Mouse (Mus musculus): ENCODE results near the gene Fndc3b.
"Not testable (repeated sequence)": the region's sequence is repeated elsewhere in the genome, so short reads cannot be mapped to it uniquely, and the experiment has no call there.

Fndc3b gene

DNA sequence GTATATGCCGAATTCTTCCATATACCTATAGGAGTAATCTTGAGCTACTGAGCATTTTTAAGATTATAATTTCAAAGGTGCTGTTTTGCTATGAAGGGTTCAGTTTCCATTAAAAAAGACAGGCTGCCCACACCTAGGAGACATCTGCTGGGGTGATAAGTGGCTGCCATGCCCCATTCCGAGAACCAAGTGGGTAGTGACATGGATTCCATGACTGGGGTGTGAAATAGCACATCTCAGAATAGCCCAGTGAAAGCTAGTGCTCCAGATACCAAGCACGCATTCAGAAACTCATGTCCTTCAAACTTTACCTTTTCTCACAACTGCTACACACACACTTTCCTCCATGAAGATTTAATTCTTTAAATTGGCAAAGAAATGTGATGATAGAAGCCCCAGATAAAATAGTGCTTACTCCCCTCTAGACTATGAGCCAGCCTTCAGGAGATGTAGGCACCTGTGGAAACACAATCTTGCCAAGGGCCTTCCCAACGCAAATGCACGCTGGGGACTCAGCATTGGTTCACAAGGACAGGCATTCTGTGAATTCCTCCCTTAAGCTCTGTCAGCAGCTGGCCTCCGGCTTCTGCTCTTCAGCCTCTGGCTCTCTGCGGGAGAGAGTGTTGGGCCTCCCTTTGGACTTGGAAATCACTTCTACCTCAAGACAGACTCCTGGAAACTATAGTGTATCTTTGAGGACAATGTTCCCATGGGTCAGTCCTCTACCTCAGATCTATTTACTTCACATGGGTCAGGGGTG lies 207.6 kb downstream of the Fndc3b start:
- in situ Hi-C loops (cut with MboI), result no loop called here

DNA sequence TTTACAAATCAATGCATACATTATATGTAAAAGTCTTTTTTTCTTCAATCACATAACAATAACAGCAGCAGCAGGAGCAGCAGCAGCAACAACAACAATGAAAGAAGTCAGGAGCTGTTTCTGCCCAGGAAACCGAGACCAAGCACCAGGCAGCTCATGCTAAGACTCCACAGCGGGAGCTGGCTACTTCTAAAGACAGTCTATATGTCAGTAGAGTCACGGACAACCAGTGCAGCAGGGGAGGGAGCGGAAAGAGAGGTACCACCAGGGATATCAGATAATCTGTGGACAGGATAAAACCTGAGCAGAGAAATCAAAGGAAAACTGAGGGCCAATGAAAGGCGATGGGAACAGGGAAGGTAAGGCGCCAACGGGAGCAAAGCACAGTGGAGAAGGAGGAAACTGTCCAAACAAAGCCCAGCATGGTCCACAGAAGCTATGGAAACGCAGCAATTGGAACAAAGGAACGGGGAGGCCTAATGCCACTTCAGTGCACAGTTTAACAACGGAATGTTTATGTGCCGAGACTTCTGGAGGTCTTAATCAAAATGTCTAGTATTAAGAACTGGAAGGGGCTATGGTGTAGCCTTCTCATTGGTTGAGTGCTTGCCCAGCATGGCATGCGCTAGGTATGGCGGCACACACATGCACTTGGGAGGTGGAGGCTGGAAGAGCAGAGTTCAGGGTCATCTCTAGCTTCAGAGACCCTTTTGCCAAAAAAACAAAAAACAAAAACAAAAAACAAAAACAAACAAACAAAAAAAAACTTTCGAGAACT lies 215.6 kb downstream of the Fndc3b start:
- in situ Hi-C loops (cut with MboI), result no loop called here

DNA sequence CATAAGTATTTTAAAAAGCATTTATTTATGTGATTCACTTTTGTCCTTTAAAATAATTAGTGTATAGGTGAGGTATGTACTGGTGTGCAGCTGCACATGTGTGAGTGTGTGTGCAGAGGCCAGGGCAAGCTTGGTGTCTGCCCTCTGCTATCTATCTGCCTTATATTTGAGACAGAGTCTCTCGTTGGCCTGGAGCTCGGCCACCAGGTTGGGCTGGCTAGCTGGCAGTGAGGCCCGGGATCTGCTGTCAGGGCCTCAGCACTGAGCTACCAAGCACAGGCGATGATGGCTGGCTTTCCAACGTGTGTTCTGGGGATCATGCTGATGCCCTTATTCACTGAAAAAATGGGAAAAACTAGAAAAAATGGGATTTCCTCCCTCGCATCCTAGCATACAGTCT lies 216.4 kb downstream of the Fndc3b start:
- in situ Hi-C loops (cut with MboI), result no loop called here

DNA sequence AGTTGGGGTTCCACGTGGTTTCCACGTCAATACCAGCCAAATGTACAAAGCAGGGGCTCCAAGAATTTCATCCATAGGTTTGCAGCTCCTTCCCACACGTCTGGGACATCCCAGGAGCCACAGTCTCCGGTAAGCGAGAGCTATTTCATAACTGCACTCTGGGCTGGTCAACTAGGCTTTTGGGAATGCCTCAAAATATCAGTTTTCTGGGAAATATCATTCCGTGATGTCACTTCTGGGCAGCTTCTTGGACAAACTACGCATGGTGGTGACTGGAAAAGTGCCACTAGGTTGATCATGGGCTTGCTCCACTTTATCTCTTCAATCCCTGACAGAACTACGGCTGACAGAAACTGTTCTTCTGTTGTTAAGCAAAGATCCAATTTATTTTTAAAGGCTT lies 217.0 kb downstream of the Fndc3b start:
- in situ Hi-C loops (cut with MboI), result no loop called here

DNA sequence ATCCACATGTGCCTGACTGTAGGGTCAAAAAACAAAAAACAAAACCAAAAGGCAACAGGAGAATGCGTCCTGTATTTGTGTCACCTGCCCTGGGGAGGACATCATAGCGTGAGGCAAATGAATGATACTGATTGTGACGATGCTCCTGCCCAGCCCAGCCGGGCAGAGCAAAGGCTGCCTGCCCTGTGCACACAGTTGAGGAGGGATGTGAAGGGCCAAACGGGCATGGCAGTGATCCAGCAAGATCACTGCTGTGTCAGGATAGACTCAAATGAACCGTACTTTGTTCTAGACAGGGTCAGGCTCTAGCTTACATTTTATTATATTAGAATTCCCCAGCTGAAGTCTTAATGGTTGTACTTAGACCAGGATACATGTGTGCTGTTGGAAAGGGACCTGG lies 219.3 kb downstream of the Fndc3b start:
- in situ Hi-C loops (cut with MboI), result no loop called here

DNA sequence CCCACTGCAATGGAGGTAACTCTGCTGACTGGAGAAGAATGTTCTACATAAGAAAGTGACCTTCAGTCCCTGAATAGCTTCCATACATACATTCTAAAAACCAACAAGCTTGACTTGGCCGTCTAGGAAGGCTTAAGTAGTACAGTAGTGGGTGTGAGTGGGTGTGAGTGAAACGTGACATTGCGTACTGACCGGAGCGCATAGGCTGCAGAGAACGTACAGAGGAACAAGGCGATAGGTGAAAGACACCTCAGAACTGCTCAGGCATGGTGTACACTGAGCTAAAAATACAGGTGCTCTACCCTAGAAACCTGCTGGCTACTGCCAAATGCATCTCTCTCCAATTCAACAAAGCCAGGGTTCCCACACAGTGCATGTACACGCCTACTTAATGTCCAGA lies 219.7 kb downstream of the Fndc3b start:
- in situ Hi-C loops (cut with MboI), result no loop called here

DNA sequence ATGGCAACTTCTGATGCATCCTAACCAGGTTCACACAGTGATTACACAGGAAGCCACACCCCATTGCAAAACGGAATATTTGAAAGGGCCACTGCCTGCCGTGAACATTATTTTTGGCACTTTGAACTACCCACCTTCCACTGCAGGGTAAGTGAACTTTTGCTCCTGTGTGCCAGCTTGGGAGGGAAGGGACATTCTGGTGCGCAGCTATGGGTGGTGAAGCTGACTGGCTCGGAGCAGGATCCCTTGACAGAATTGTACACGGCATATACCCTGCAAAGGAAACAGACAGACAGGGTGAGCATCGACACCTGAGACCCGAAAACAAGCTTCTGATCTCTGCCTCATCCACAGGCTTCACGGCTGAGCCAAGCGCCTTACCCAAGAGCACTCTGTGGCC lies 220.2 kb downstream of the Fndc3b start:
- in situ Hi-C loops (cut with MboI), result no loop called here

DNA sequence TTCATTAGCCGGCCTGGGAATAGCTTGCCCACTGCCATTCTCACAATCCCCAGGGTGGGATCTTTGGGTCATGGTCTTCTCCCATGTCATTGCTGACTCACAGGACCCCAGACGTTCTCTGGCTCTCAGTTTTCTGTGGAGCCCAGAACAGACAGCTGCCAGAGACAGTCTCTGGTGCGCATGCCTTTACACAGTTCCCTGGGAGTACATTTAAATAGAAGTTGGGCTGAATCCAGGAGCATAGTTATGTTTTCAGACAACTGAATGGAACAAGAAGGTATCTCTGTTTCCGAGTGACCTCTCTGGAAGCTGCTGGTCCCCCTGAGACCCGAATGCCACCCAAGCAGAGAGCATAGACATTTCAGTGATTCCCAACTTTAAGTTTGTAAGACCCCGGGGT lies 221.6 kb downstream of the Fndc3b start:
- in situ Hi-C loops (cut with MboI), result no loop called here

DNA sequence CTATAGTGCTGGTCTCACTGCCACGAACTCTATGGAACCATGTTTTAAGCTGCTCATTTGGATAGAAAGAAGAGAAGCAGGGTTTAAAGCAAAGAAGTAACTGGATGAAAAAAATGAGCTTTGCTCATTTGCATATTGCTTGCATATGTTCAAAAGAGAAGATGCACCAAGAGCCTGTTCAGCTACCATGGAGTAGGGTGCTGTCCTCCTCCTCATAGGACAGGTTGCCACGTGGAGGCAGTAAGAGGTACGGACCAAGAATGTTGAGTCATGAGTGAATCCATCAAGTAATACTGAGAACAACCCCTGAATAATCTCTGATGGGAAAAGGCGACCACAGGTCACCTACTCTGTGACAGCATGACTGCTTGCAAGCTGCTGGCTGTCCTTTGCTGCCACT lies 226.0 kb downstream of the Fndc3b start:
- in situ Hi-C loops (cut with MboI), result no loop called here

DNA sequence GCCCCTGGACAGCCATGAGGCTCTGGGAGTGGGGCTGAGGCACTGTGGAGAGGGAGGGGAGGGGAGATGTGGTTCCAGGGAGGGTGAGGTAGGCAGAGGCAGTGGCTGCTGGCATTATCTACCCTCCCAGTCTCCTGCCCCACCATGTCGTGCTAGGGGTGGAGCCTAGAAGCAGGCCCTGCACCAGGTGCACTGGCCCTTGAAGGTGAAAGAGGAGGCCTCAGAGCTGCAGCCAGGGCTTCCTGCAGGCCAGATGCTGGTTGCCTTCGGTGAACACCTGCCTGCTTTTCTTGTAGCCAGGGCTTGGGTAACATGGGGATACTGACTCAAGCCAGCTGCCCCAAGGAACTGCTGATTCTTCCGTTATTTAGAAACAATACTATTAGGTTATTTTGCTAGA lies 226.4 kb downstream of the Fndc3b start:
- in situ Hi-C loops (cut with MboI), result no loop called here

DNA sequence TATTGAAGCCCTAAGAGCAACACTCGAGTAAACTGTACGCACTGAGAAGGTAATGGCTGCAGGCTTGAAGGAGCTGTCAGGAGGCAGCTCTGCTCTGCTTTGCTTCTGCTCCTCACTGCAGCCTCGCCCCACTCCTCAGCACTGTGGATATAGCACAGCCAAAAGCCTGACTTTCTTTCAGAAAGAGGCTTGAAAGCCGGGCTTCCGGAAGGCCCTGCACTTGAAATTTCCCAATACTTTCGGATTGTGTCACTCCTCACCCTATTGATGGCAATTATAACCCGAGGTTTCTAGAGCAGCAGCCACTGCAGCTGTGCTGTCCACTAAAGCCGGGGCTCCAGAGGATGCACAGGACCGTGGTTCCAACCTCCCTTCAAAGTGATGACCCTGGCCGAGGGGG lies 227.3 kb downstream of the Fndc3b start:
- in situ Hi-C loops (cut with MboI), result no loop called here

DNA sequence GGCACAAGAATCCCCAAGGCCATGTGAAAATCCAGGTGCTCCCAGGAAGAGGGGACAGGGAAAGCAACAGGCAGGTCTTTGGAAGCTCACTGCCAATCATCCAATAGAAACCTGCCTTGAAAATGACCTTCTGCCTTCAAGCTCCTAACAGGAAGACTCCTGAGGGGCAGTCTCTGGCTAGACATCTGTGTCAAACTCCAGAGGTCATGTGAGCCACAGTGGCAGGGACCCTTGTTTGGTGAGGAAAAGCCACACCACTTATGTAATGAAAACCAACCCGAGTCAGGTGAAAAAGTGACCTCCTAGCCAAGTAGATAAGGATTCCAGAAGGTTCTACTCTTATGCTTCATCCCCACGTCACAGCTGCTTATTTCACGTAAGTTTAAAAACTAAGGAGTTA lies 227.8 kb downstream of the Fndc3b start:
- in situ Hi-C loops (cut with MboI), result no loop called here

DNA sequence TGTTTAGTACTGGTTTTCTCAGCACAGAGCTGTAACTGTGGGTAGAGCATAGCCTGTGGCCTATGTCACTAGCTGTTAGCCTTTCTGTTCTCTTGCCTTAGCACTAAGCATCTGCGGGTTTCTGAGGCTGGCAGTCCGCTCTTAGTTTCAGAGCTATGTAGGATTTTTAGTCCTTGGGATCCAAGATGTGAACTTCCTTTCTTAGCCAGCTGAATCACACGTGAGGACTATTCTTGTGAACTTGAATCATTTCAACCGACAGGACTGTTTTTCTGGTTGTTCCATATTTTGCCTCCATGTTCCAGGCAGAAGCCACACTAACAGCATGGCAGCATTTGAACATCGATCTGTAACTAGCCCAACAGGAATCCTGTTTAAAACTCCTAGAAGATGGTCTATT lies 229.4 kb downstream of the Fndc3b start:
- in situ Hi-C loops (cut with MboI), result no loop called here

DNA sequence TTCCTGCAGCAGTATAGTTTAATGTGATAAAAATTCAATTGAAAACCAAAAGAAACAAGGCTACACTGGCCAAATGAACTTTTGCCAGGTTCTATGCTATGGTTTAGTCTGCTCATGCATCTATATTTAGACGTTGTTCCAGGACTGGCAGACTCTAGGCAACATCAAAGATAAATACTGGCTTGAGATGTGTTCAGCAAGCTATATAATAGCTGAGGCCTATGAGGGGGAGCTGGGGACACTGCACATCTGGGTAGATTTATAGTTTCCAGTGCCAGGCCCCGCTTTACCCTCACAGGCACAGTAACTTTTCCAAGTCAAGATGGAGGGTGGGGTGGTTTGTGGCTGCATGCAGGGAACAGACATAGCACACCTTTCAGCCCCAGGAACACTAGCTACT lies 231.7 kb downstream of the Fndc3b start:
- in situ Hi-C loops (cut with MboI), result no loop called here

DNA sequence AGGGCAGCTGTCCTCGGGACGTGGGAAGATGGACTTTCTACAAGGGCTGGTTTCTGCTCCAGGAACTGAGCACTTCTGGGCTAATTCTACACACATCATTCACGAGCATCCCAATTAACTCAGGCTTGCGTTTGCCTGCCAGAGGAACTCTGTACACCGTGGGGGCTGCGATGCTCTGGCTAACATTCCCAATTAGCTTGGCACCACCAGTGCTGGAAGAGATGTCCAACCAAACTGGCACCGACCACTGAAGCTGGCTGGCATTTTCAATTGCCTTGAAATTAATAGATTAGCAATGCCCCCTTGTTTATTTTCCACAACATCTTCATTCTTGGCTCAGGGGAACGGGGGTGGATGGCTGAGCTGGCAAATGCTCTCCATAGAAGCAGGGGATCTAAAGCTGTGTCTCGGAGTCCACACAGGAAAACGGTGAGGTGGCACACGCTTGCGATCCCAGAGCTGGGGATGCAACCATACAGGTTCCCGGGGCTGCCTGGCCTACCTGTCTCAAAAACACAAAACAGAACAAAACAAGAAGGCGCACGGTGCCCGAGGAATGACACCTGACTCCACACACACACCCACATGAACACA lies 232.4 kb downstream of the Fndc3b start:
- in situ Hi-C loops (cut with MboI), result no loop called here

DNA sequence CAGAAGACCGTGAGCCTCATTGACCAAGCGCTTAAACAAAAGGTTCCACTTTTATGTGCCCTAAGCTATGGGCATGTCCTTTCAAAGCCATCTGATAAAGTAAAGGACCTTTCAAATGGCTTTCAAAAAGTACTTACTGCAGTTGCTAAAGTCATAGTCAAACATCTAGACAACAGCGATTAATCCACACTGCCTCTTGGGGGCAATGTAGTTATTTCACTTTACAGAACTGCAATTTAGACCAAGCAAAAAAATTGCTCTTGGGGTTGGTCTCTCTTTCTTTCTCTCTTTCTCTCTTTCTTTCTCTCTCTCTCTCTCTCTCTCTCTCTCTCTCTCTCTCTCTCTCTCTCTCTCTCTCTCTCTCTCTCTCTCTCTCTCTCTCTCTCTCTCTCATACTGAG lies 233.4 kb downstream of the Fndc3b start:
- in situ Hi-C loops (cut with MboI), result not testable (repeated sequence)

DNA sequence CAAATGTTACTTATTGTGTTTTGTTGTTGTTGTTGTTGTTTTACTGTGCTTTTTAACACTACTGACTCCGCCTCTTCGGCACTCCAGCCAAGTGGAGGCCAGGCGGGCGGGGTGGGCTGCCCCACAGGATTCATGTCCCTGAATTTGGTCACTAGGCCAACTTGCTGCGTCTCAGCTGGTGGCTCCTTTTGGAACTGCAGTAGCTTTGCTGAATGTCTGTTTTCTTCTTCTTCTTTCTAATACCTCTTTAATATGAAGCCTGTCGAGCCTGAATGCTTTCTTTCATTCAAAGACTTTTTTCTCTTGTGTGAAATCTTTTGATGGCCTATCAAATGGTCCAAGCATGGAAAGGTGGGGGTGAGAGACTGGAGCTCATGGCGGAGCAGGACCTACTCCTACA lies 235.2 kb downstream of the Fndc3b start:
- in situ Hi-C loops (cut with MboI), result no loop called here

DNA sequence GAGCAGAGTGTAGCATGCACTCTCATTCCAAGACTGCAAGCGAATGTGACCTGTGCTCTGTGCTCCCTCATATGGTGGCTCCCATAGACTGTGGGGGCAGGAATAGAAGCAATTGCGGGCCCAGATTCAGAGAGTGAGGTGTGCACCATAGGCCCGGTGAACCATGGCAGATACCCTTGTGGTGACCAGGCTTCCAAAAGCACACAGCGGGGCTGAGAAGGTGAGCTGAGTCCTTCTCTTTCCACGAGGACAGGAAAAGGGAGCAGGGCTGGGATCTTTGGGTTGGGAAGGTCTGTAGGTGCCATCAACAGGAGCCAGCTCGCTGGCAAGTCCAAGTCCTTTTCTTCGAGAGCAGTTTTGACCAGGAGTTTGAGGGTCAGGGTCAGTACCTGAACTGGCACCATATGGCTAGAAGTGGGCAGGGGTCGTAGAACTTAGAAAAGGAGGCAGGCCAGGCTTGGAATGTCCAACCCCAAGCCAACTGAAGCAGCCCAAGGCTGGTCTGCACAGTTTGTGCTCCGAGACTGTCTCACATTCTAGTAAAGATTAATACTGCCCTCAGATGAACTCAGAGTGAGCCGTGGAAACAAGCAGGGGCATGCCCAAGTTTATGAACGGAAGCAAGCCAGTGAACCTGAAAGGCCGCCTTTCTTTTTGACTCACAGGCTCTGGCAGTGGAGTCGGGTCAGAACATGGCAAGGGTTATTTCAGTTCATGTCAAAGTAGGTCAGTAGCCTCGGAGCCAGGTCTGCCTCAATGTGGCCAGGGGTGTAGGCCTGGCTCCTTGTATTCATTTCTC lies 237.1 kb downstream of the Fndc3b start:
- in situ Hi-C loops (cut with MboI), result no loop called here

DNA sequence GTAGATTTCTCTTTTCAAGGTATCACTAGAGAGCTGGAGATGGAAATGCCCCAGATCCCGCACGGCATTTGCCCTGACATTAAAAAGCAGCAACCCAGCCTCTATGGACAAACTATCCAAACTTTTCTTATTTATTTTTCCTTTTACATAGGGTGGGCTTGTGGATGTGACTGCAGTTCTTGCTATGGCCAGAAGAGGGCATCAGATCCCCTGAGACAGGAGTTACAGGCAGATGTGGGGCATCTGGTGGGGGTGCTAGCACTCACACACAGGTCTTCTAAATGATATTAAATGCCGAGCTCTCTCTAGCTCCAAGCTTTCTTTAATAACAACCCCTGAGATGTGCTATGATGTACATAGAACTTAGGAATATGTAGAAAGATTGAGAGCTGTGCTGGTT lies 238.3 kb downstream of the Fndc3b start:
- in situ Hi-C loops (cut with MboI), result no loop called here

DNA sequence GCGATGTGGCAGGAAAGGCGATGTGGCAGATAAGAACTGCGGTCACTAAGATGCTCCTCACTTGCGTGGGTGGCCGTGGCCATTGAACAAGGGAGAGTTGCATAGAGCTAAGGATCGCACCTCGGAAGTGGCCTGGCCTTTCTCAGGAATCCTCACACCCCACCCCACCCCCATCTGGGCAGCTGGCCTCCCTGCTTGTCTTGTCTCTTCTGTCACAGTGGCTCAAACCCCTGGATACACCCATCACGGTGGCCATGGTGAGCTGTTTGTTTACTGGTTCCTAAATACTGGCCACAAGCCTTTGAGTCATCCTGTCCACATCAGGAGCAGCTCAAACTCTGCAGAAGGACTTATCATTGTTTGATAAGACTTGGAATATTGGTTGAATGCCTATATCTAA lies 240.3 kb downstream of the Fndc3b start:
- in situ Hi-C loops (cut with MboI), result no loop called here

DNA sequence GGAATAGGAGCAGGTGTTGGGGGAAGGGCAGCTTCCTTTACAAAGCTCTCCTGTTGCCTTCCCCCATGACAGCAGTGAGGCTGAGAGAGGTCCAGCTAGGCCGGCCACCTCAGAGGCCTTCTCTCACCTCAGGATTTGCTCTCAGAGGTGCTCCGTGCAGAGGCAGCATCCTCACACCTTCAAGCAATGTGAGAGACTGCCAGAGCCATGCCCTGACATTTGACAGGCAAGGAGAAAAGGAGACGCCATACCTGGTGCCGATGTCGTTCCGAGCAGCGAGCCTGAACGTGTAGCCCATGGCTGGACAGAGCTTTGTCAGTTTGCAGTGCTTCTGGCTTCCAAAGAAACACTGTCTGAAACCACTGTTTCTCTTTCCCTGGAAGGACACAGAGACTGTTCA lies 241.1 kb downstream of the Fndc3b start:
- in situ Hi-C loops (cut with MboI), result no loop called here

DNA sequence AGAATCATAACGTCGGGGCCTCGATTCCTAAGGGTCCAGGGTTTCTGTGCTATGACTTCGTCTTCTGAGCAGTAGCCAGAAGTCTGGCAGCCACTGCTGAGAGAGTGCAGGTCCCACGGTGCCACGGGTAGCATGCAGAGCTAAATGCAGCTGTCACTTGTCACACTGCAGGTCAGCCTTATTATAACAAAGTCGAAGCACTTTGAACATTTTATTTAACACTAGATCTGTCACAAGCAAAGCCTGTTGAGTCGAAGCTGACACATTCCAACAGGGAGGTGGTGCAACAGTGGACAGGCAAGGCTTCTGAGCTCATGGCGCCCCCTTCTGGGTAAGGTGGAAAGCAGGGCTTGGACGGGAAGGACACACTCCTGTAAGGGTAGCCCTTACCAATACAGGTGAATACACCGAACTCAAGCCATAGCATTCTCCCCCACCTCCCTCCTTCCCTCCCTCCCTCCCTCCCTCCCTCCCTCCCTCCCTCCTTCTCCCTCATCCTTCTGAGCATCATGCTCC lies 243.5 kb downstream of the Fndc3b start:
- in situ Hi-C loops (cut with MboI), result no loop called here
